Mouse (Mus musculus) gonadal fat pad, adult 2 months (tissue): ENCODE data around the gene Copb2. TPM values are rescaled to one million over a fixed set of nuclear protein-coding genes. Genes with fewer than 3 reads are reported as not detected.

Experiments used
- DNase-seq: peaks from one replicate; pipeline ENCODE4 v3.0.0-alpha.2; 2012; ENCODE audit warnings: low read depth
- polyA plus RNA-seq: library from polyadenylated mRNA; depleted of rRNA; stranded (reverse); fragments of >200 nt; gene quantifications from 2 replicates; pipeline ENCODE4 v1.2.3, GENCODE M21; 2012; rRNA removed

Copb2 gene
- 63.3 and 63.7 TPM in 2 replicates for polyA plus RNA-seq

DNA sequence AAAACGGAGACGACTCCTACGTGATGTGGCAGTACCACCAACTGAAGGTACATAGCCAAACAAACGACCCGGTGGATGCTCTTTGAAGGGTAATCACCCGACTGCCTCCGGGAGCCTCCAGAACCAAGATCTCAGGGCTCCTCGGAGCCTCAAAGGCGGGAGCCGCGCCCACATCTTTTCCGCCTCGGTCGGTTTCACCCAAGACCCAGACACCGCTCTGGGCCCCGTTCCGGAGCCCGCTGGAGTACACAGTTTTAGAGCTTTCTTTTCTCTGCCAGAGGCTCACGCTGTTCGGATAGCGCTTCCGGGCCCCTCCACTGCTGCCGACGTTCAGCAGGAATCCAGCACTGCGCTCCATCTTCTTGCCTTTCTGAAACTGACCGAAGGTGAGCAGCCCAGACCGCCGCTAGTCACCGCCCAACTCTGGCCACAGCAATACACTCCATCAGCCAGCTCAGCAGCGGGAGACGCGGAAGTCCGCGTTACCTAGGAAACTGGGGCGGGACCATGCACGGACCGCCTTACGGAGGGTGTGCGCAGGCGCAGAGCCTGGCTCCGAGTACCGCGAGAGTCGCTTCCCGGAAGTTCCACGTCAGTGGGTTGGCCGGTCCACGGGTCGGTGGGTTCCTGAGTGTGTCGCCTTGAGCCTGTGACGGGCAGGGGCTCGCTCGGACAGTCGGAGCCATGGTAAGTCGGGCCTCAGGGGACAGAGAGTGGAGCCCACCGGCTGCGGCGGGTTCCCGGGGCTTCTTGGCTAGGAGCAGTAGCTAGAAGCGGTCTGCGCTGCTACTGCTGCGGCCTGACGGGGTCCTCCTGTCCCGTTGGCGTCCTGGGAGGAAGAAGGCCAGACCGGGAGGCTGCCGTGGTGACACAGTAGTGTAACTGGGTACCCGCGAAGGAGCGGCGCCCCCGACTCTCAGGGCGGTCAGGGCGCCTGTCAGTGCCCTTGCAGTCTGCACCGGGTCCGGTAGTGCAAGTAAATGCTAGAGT is at the start of gene Copb2:
Copb2 (plus strand) TSS at position 585 of the 990 bp plus-strand sequence.
- DNase-seq: peak; percentile 59

DNA sequence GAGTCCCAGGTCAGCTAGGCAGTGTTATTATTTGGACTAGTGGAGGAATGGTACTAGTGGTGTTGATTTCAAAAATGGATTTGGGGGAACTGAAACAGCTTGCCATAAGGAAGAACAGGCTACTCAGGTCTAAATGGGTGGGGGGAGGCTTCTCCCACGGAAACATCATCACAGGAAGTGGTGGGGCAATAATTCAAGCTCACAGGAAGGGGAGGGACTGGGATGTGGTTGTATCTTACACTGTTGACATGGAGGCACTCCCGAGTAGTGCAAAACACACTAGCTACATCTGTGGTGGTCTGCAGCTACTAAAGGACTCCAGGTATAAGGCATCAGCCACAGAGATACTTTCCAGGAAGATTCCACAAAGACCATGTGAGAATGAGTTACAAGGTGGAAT is 39.6 kb upstream of the Copb2 start:
- DNase-seq: no peak

DNA sequence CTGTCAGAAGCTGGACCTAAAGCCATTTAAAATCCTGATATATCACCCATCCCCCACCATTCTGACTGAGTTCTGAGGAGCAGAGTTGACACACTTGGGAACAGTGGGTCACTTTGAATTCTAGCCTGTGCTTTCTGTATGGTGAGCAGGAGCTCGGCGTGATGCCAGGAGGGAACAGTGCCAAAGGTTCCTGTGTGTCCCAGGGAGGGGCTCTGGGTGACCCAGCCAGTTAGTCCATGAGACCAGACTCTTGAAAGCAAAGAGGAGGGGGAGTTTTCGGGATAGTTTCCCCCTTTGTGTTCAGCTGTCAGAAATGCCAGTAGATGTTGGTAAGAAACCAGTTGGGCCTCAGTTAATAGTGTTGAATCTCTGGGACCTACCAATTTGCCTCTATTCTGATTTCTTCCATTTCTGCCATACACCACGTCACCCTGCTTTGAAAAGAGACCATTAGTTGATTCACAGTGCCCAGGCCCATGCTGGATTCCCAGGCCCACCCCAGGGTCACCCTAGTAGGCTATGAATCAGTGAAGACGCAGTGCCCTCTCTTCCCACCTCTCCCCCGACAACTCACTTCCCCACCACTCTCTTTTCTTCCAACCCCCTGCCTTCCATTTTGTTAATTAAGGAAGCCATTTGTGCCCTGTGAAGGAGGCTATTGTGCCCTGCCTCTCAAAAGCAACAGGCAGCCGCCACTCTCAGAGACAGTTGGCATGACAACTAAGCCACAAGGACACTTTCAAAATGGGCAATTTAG is 38.6 kb upstream of the Copb2 start:
- DNase-seq: no peak

GRCm38 (mm10) chr9:98525543-98525924 is 38.0 kb upstream of the Copb2 start:
- no peak for DNase-seq

GRCm38 (mm10) chr9:98527226-98527625 is 36.3 kb upstream of the Copb2 start:
- DNase-seq: no peak

DNA sequence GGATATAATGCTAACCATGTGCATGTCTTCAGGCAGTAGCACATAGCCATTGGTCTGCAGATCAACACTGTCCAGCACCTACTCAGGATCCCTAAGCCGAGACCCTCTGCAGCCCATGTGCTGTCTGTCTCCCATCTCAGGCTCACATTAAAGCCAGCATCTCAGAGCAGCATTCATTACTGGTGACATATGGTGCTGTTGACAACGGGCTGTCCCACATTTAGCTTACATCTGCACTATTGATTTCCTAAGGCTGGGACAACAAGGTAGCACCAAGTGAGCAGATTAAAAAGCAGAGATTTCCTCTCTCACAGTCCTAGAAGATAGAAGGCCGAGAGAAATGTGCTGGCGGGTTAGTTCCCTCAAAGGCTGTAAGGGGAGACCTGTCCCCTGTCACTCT is 33.7 kb upstream of the Copb2 start:
- DNase-seq: no peak

DNA sequence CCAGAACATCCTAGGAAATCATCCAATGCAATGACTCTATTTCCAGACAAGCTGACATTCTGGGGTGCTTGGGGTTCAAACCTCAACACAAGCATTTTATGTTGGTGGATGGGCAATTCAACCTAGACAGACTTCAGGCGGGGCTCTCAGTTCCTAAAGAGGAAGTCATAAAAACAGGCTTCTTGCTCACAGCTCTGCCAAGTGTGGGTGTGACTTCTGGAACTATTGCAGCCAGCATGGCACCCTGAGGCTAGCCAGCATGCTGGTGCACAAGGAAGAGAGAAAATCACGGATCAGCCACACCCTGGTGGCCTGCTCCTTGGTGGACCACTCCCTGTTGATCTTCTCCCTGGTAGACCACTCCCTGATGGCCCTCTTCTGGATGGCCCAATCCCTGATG is 32.5 kb upstream of the Copb2 start:
- DNase-seq: no peak

DNA sequence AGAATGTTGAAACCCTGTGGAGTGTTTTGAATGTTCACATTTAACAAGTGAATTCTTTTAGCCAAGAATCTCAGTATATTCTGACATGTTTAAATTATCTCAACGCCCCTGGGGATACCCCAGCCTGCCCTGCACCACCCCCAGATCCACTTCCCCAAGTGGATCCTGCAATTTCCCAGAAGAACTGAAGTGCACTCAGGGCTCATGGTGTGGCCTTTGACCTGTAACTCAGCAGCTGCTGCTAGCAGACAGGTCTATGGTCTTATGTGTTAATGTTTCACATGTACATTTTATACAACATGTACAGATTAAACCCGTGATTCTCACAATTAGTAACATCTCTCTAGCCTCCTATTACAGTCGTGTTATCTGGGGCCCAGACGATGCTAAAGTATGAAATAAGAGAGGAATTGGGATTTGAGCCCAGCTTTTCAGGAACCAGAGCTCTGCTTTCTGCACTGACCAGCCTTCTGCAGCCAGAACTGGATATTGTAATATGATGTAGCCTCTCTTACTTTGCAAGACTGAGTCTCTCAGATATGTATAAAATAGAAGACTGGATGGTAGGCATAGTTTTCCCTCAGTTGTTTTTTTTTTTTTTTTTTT is 28.7 kb upstream of the Copb2 start:
- DNase-seq: no peak

GRCm38 (mm10) chr9:98535763-98536162 is 27.8 kb upstream of the Copb2 start:
- no peak for DNase-seq

DNA sequence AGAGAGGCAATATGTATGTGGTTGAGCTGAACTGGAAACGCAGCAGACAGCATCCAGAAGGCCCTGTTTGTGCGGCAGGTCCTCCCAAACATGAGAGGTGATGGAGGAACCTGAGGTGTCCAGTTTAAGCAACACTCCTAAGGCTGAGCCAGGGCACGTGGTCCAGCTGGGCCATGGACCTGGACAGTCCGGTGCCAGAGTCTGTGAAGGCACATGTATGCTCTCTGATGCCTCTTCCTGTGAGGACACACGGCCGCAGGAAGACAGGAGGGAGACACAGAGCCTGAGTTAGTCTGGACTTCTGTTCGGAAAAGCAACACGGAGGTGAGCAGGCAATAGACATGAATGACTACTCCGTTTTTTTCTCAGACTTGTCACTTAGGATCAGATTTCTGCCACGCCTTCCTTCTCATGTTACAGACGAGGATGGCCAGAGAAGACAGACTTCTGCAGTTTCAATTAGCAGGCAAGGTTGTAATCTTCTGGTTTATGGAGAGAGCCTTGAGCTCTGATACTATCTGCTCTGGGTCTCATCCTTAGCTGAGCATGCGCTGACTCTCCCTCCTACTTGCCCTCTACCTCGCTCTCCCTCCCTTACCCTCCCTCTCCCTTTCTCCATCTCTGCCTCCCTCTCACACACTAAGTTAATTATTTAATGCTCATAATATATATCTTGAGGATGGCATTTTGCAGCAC is 25.4 kb upstream of the Copb2 start:
- no peak for DNase-seq

GRCm38 (mm10) chr9:98538713-98539360 is 24.7 kb upstream of the Copb2 start:
- DNase-seq: no peak

- no peak for DNase-seq
Measured at GRCm38 (mm10) chr9:98544042-98544441, 19.5 kb upstream of the Copb2 start.

DNA sequence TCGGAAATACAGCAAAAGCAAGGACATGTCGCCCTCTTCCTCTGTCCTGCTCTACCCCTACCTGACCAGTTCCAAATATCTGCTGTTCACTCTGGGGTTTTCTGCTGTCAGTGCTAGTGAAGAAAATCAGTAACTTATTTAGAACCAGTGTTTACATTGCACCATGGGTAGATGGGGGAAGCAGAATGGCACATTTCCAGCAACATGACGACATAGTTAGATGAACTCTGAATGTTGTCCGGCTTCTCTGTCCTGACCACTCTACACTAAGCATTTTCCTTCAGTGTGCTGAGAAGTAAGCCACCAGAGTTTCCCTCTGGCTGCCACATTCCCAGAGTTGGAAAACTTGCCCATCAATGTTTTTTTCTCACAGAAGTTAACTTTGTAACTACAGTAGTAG is 20.3 kb downstream of the Copb2 start:
- no peak for DNase-seq

GRCm38 (mm10) chr9:98600094-98600493 is 36.6 kb downstream of the Copb2 start:
- no peak for DNase-seq

GRCm38 (mm10) chr9:98601156-98601836 is 37.8 kb downstream of the Copb2 start, which contains the start of gene Mrps22:
Gene Mrps22, minus strand, starts transcription at chr9:98601660.
- peak; percentile 68 for DNase-seq

- no peak for DNase-seq
Measured at GRCm38 (mm10) chr9:98601837-98602359, 38.4 kb downstream of the Copb2 start.

DNA sequence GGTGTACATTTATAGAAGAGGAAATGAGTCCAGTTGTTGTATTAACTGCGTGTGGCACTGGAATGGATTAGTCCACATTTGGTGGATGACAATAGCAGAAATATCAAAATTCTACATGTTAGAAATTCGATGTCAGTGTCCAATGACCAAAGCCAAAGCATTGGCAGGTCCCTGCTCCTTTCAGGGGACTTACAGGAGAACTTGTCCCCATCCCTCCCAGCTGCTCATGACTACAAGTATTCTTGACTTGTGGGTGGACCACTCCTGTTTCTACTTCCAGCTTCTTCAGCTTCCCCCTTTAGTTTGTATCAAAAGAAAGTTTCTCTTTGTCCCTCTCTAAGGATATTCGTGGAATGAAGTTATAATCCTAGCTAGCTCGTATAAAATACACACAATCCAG is 41.4 kb downstream of the Copb2 start:
- no peak for DNase-seq

DNA sequence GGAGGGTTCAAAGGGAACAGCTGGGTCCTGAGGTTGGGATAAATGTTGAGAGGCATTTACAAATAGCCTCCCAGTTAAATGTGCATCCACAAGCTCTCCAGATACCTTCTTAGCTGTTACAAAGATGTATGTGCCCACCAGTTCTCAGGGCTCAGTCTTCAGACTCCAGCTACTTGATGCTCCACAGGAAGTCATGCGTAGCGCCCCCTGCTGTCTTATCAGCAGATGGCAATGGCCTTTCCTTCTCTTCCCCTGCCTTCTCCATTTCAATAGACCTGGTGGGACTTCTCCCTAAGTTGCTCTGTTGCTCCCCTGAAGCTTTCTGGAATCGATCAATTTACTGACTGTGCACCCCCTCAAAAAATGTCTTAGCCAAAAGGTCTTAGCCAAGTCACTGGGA is 65.0 kb downstream of the Copb2 start:
- no peak for DNase-seq

DNA sequence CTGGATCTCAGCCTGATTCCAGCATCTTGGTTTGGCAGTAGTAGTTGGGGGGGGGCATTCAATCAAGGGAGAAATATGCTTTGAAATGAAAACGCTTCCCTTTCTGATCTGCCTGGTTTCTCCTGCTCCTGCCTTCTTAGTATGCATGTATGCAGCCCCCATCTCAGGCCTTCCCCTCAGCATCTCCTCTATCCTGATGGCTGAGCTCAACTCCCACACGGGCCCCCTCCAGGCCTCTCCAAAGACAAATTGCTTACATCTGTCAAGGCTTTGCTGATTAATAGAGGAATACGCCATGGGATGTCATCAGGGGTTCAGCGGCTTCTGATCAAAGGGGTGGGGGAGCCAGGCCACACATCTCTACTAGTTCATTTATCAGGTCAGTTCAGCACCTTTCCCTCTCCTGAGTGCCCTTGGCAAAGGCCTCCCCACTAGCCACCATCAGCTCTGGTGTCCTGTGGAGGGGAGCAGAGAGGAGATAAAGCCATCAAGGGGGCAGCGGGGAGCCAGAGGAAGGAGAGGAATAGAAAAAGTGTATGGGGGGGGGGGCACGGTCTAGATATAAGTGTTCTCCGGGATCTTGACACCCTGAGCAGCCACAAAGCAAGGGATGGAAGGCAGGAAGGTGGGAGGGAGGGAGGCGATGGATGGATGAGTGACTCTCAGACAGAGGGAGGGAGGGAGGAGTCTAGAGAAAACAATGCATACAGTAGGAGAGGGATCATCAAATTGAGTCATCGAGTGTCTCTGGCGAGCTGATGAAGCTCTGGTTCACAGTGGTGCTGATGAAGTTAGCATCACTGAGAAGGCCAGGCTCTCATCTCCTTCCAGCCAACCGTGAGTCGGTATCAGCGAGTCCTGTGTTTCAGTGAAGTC is 70.0 kb downstream of the Copb2 start:
- DNase-seq: no peak
